Mouse (Mus musculus): Measurements from ENCODE around the gene Npy1r. TPM values are rescaled to one million over a fixed set of nuclear protein-coding genes. Genes with fewer than 3 reads are reported as not detected.

Gene Npy1r
- polyA plus RNA-seq, 1 experiment from 2014 or later, result 1.8 TPM

GRCm38 (mm10) chr8:66731957-66732356, 35.0 kb downstream of the Npy1r start:
- Histone ChIP-seq H3K9me3 (no peaks in the 10 kb centered on the region), H3K4me2 (no peak overlapping the region), H3K36me3 (no peaks in the 10 kb centered on the region), H3K9ac (no peak overlapping the region), H3K4me1 (no peaks in the 10 kb centered on the region), H3K27me3 (replicated peaks) (no peaks in the 10 kb centered on the region), H3K4me3 (replicated peaks) (no peak overlapping the region), H3K27ac (no peak overlapping the region)
- ATAC-seq (ENCODE audit: insufficient read depth, low FRiP score, low read depth), result no peak
- 50% methylated on average over 5 of the region's 5 CpGs for WGBS

- Histone ChIP-seq H3K4me1 (no peaks in the 10 kb centered on the region), H3K9me3 (no peaks in the 10 kb centered on the region), H3K27me3 (replicated peaks) (no peaks in the 10 kb centered on the region), H3K4me3 (replicated peaks) (no peak overlapping the region), H3K9ac (no peak overlapping the region), H3K36me3 (no peaks in the 10 kb centered on the region), H3K4me2 (no peak overlapping the region), H3K27ac (no peak overlapping the region)
- ATAC-seq (ENCODE audit: insufficient read depth, low FRiP score, low read depth), result no peak
- WGBS, result 43% methylated on average over 1 of the region's 1 CpGs
Observed at GRCm38 (mm10) chr8:66742359-66742758, 45.4 kb downstream of the Npy1r start.

GRCm38 (mm10) chr8:66745612-66746011, 48.6 kb downstream of the Npy1r start:
- Histone ChIP-seq H3K9me3 (no peaks in the 10 kb centered on the region), H3K27ac (no peak overlapping the region), H3K4me2 (no peak overlapping the region), H3K4me1 (no peaks in the 10 kb centered on the region), H3K4me3 (replicated peaks) (no peak overlapping the region), H3K27me3 (replicated peaks) (no peaks in the 10 kb centered on the region), H3K36me3 (no peaks in the 10 kb centered on the region), H3K9ac (no peak overlapping the region)
- no peak for ATAC-seq (ENCODE audit: insufficient read depth, low FRiP score, low read depth)
- 85% methylated on average over 3 of the region's 3 CpGs for WGBS

- Histone ChIP-seq H3K36me3 (no peaks in the 10 kb centered on the region), H3K9ac (no peak overlapping the region), H3K27me3 (replicated peaks) (no peaks in the 10 kb centered on the region), H3K27ac (no peak overlapping the region), H3K4me2 (no peak overlapping the region), H3K4me1 (no peaks in the 10 kb centered on the region), H3K4me3 (replicated peaks) (no peak overlapping the region), H3K9me3 (no peaks in the 10 kb centered on the region)
- whole genome bisulfite sequencing, result 65% methylated on average over 2 of the region's 2 CpGs
- ATAC-seq (ENCODE audit: insufficient read depth, low FRiP score, low read depth), result no peak
Observed at GRCm38 (mm10) chr8:66751621-66752020, 54.6 kb downstream of the Npy1r start.

GRCm38 (mm10) chr8:66756161-66756560, 59.2 kb downstream of the Npy1r start:
- Histone ChIP-seq H3K36me3 (no peaks in the 10 kb centered on the region), H3K4me2 (no peak overlapping the region), H3K4me3 (replicated peaks) (no peak overlapping the region), H3K9ac (no peak overlapping the region), H3K27me3 (replicated peaks) (no peaks in the 10 kb centered on the region), H3K4me1 (no peaks in the 10 kb centered on the region), H3K9me3 (no peaks in the 10 kb centered on the region), H3K27ac (no peak overlapping the region)
- ATAC-seq (ENCODE audit: insufficient read depth, low FRiP score, low read depth), result no peak
- WGBS, result 86% methylated on average over 2 of the region's 2 CpGs

Other genes with a start within 250 kb of the Npy1r start
- gene Tma16, start 210.7 kb upstream of the Npy1r start, polyA plus RNA-seq (2015; fragmentation: Nextera tagmentation; extraction: Ambion mirVana), result 12.2 and 13.3 TPM in 2 replicates
- not detected in 2 replicates for gene Tktl2, start 185.4 kb upstream of the Npy1r start, polyA plus RNA-seq (2015; fragmentation: Nextera tagmentation; extraction: Ambion mirVana)
- gene Npy5r, start 9.1 kb upstream of the Npy1r start, polyA plus RNA-seq (2015; fragmentation: Nextera tagmentation; extraction: Ambion mirVana), result 0.09 TPM in 1 of 2 replicates, not detected in the other
- gene Naf1, start 163.0 kb downstream of the Npy1r start, polyA plus RNA-seq (2015; fragmentation: Nextera tagmentation; extraction: Ambion mirVana), result 3.9 and 4.0 TPM in 2 replicates